Mouse (Mus musculus) embryonic facial prominence, embryonic 13.5 days (tissue): ENCODE data around the gene Apex1. TPM values are rescaled to one million over a fixed set of nuclear protein-coding genes. Genes with fewer than 3 reads are reported as not detected.
A peak's percentile ranks its signal among the peaks of the same experiment; 100 is the strongest.
"Not testable (repeated sequence)": the region's sequence is repeated elsewhere in the genome, so short reads cannot be mapped to it uniquely, and the experiment has no call there.

Experiments
- ATAC-seq: fragments of 200-750 bp; cut with Nextera tagmentation; 2 replicates; pipeline ENCODE4 v1.8.0; 2017; ENCODE audit warnings: low read depth; ENCODE audit not compliant: insufficient number of reproducible peaks, insufficient read depth, low FRiP score, low TSS enrichment
- H3K27ac ChIP-seq: fragments of 300-500 bp; sonication (generic); 2 replicates; pipeline ENCODE4 v1.5.1; 2015; ENCODE audit warnings: moderate library complexity, mild to moderate bottlenecking, inconsistent platforms
- H3K27me3 ChIP-seq: fragments of 300-500 bp; sonication (generic); 2 replicates; pipeline ENCODE4 v1.6.1; 2015; ENCODE audit warnings: mild to moderate bottlenecking, inconsistent platforms
- H3K36me3 ChIP-seq: fragments of 300-500 bp; sonication (generic); 2 replicates; pipeline ENCODE4 v1.6.1; 2015; ENCODE audit warnings: mild to moderate bottlenecking, inconsistent platforms
- H3K4me1 ChIP-seq: fragments of 300-500 bp; sonication (generic); 2 replicates; pipeline ENCODE4 v1.6.1; 2015; ENCODE audit warnings: inconsistent platforms
- H3K4me2 ChIP-seq: fragments of 300-500 bp; sonication (generic); 2 replicates; pipeline ENCODE4 v1.6.1; 2015; ENCODE audit warnings: moderate library complexity, mild to moderate bottlenecking, inconsistent platforms
- H3K4me3 ChIP-seq: fragments of 300-500 bp; sonication (generic); 2 replicates; pipeline ENCODE4 v1.5.1; 2015; ENCODE audit warnings: mild to moderate bottlenecking, inconsistent platforms
- H3K9ac ChIP-seq: fragments of 300-500 bp; sonication (generic); 2 replicates; pipeline ENCODE4 v1.6.1; 2015; ENCODE audit warnings: mild to moderate bottlenecking, inconsistent platforms
- H3K9me3 ChIP-seq: fragments of 300-500 bp; sonication (generic); 2 replicates; pipeline ENCODE4 v1.6.1; 2016; ENCODE audit warnings: inconsistent platforms
- WGBS: fragments of 180-500 bp; shearing (Covaris S2); methylation state at CpG from one replicate; pipeline ENCODE4 v1.1.7; 2015; ENCODE audit warnings: mixed read lengths; 5-methylcytosine and 5-hydroxymethylcytosine counted together
- polyA plus RNA-seq: library from polyadenylated mRNA; unstranded; fragments of >200 nt; fragmentation: Nextera tagmentation; extraction: Ambion mirVana; gene quantifications from 2 replicates; pipeline ENCODE4 v1.2.1, GENCODE M21; 2015

Apex1 gene
- polyA plus RNA-seq, 1 experiment from 2014 or later: 305 TPM

GRCm38 (mm10) chr14:50930377-50930753 is 5.6 kb downstream of the Apex1 start:
- Histone ChIP-seq H3K27ac (peak overlapping the region; percentile 85), H3K9ac (peak overlapping the region; percentile 98), H3K27me3 (no peaks in the 10 kb centered on the region), H3K4me3 (peak overlapping the region; percentile 98), H3K36me3 (peaks cover 36% of the 10 kb centered on the region), H3K4me1 (peaks cover 30% of the 10 kb centered on the region), H3K9me3 (no peaks in the 10 kb centered on the region), H3K4me2 (peak overlapping the region; percentile 85)
- WGBS: under 1% methylated on average over 38 of the region's 38 CpGs
- ATAC-seq: peak; percentile 43; the same call in 1 of the 2 replicates

GRCm38 (mm10) chr14:50930754-50931492 is 6.2 kb downstream of the Apex1 start, which contains the start of the genes Pip4p1 and Pnp:
TSS of gene Pip4p1 (minus strand) at chr14:50930856.
TSS of gene Pnp (plus strand) at chr14:50931082.
- Histone ChIP-seq H3K27ac (peak within 1 kb of the TSS; percentile 95), H3K4me1 (peaks cover 25% of the 10 kb centered on the region), H3K36me3 (peaks cover 36% of the 10 kb centered on the region), H3K4me3 (peak within 1 kb of the TSS; percentile 98), H3K9ac (peak within 1 kb of the TSS; percentile 98), H3K4me2 (peak within 1 kb of the TSS; percentile 85), H3K9me3 (no peaks in the 10 kb centered on the region), H3K27me3 (no peaks in the 10 kb centered on the region)
- ATAC-seq: peak; percentile 99
- under 1% methylated on average over 68 of the region's 68 CpGs for WGBS

- H3K27me3 ChIP-seq: no peaks in the 10 kb centered on the region
- H3K4me3 ChIP-seq: peak overlapping the region; percentile 98
- H3K4me1 ChIP-seq: peaks cover 19% of the 10 kb centered on the region
- WGBS: 11% methylated on average over 12 of the region's 12 CpGs
- H3K9ac ChIP-seq: peak overlapping the region; percentile 73
- H3K4me2 ChIP-seq: peak overlapping the region; percentile 64
- peak overlapping the region; percentile 95 for H3K27ac ChIP-seq
- no peak for ATAC-seq
- H3K36me3 ChIP-seq: peaks cover 30% of the 10 kb centered on the region
- no peaks in the 10 kb centered on the region for H3K9me3 ChIP-seq
Observed at GRCm38 (mm10) chr14:50931493-50932020, 6.8 kb downstream of the Apex1 start.

DNA sequence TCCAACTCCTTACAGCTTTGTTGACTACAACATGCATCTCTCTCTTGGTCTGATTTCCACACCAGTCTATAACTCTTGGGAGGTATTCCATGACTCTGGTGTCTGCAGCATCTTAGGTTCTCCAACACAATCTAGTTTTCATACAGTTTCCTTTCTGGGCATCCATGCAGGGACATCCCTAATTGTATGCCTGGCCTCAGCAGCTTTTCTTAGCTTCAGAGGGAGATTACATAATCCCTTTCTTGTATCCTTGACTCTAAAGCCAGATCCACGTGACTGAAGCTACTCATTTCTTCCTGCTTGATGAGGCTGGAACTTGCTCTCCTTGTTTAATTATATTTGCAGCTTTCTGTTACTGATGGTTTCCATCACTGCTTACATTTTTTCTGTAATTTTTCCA is 11.9 kb downstream of the Apex1 start:
- ATAC-seq: no peak
- 56% methylated on average over 1 of the region's 1 CpGs for WGBS
- H3K27ac ChIP-seq: no peak overlapping the region
- H3K36me3 ChIP-seq: no peaks in the 10 kb centered on the region
- H3K4me2 ChIP-seq: no peak overlapping the region
- no peaks in the 10 kb centered on the region for H3K27me3 ChIP-seq
- H3K9me3 ChIP-seq: no peaks in the 10 kb centered on the region
- H3K4me1 ChIP-seq: peaks cover 4% of the 10 kb centered on the region
- H3K9ac ChIP-seq: no peak overlapping the region
- H3K4me3 ChIP-seq: no peak overlapping the region

GRCm38 (mm10) chr14:50938119-50938908 is 13.5 kb downstream of the Apex1 start:
- Histone ChIP-seq H3K27me3 (no peaks in the 10 kb centered on the region), H3K4me2 (no peak overlapping the region), H3K9me3 (no peaks in the 10 kb centered on the region), H3K27ac (no peak overlapping the region), H3K36me3 (no peaks in the 10 kb centered on the region), H3K9ac (no peak overlapping the region), H3K4me3 (no peak overlapping the region), H3K4me1 (no peaks in the 10 kb centered on the region)
- ATAC-seq: no peak
- 86% methylated on average over 3 of the region's 3 CpGs for WGBS

GRCm38 (mm10) chr14:50938940-50939339 is 14.2 kb downstream of the Apex1 start:
- Histone ChIP-seq H3K36me3 (no peaks in the 10 kb centered on the region), H3K4me3 (no peak overlapping the region), H3K4me1 (no peaks in the 10 kb centered on the region), H3K27ac (no peak overlapping the region), H3K27me3 (no peaks in the 10 kb centered on the region), H3K9me3 (no peaks in the 10 kb centered on the region), H3K9ac (no peak overlapping the region), H3K4me2 (no peak overlapping the region)
- 39% methylated on average over 2 of the region's 2 CpGs for WGBS
- no peak for ATAC-seq

- Histone ChIP-seq H3K4me1 (peaks cover 6% of the 10 kb centered on the region), H3K36me3 (0 out of 2 replicates have a peak, but pooled peaks cover under 1% of the 10 kb centered on the region), H3K27me3 (no peaks in the 10 kb centered on the region), H3K4me3 (peak within 1 kb of the TSS; percentile 50), H3K4me2 (peak within 1 kb of the TSS; percentile 69), H3K9me3 (no peaks in the 10 kb centered on the region), H3K27ac (peak within 1 kb of the TSS; percentile 89), H3K9ac (peak within 1 kb of the TSS; percentile 67)
- 16% methylated on average over 31 of the region's 31 CpGs for WGBS
- peak; percentile 95 for ATAC-seq
Observed at GRCm38 (mm10) chr14:50943932-50944667, 19.3 kb downstream of the Apex1 start, which contains the start of gene Gm49342. TSS of gene Gm49342 (plus strand) at chr14:50944517.

- Histone ChIP-seq H3K27ac (peak overlapping the region; percentile 89), H3K4me3 (peak overlapping the region; percentile 50), H3K9ac (peak overlapping the region; percentile 67), H3K4me2 (peak overlapping the region; percentile 69)
- ATAC-seq: peak; percentile 94
- not testable (repeated sequence) for H3K27me3 ChIP-seq, H3K4me1 ChIP-seq, H3K36me3 ChIP-seq, H3K9me3 ChIP-seq
- 0% methylated on average over 15 of the region's 15 CpGs for WGBS
Observed at GRCm38 (mm10) chr14:50944668-50945033, 19.9 kb downstream of the Apex1 start.

- not testable (repeated sequence) for H3K9me3 ChIP-seq
- H3K9ac ChIP-seq: peak overlapping the region; percentile 67
Observed at GRCm38 (mm10) chr14:50945081-50945480, 20.3 kb downstream of the Apex1 start.

DNA sequence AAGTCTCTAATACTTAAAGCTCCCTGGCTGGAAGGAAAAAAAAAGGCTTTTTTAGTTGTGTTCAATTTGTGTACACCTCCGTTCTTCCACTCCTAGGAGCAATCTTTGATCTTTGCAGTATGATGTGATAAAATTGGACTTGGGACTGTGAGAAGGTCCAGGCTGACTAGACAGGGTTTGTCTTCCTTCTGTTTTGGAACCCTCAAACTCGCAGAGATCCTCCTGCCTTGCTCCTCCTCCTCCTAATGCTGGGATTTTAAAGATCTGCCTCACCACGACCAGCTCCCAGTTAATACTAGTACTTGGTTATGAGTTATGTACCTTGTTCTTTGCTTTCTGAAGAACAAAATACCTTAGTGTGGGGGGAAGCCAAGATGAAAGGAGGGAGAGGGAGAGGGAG is 20.8 kb downstream of the Apex1 start:
- Histone ChIP-seq H3K4me2 (peak overlapping the region; percentile 69), H3K4me3 (peak overlapping the region; percentile 50), H3K9ac (0 out of 2 replicates have a peak overlapping the region, but pooled peaks have one; percentile 67)
- not testable (repeated sequence) for H3K36me3 ChIP-seq, H3K27me3 ChIP-seq, H3K9me3 ChIP-seq, H3K4me1 ChIP-seq, H3K27ac ChIP-seq, ATAC-seq
- 29% methylated on average over 3 of the region's 3 CpGs for WGBS

More at GRCm38 (mm10) chr14:50945081-50945480, 20.3 kb downstream of the Apex1 start:
- not testable (repeated sequence) for ATAC-seq, H3K27me3 ChIP-seq, H3K4me1 ChIP-seq, H3K36me3 ChIP-seq
- H3K27ac ChIP-seq: peak overlapping the region; percentile 89
- 13% methylated on average over 6 of the region's 6 CpGs for WGBS
- peak overlapping the region; percentile 50 for H3K4me3 ChIP-seq
- peak overlapping the region; percentile 69 for H3K4me2 ChIP-seq

GRCm38 (mm10) chr14:50955487-50955886 is 30.7 kb downstream of the Apex1 start:
- H3K9ac ChIP-seq: no peak overlapping the region
- no peak overlapping the region for H3K27ac ChIP-seq
- peaks cover 10% of the 10 kb centered on the region for H3K36me3 ChIP-seq
- no peaks in the 10 kb centered on the region for H3K9me3 ChIP-seq
- H3K4me3 ChIP-seq: no peak overlapping the region
- ATAC-seq: no peak
- H3K4me1 ChIP-seq: 0 out of 2 replicates have a peak, but pooled peaks cover 4% of the 10 kb centered on the region
- H3K27me3 ChIP-seq: no peaks in the 10 kb centered on the region
- H3K4me2 ChIP-seq: no peak overlapping the region
- 87% methylated on average over 10 of the region's 10 CpGs for WGBS
